Mouse (Mus musculus) MEL (cell line): ENCODE measurements around the gene Arhgdia. TPM values are rescaled to one million over a fixed set of nuclear protein-coding genes. Genes with fewer than 3 reads are reported as not detected.
A peak's percentile ranks its signal among the peaks of the same experiment; 100 is the strongest.

ENCODE experiments used
- DNase-seq: peaks from one replicate; pipeline ENCODE4 v3.0.0; 2011; ENCODE audit warnings: low read depth, low spot score
- H3K27ac ChIP-seq: 2 replicates; pipeline ENCODE4 v1.5.1; 2012; ENCODE audit warnings: low read depth, mild to moderate bottlenecking, control low read depth, low read length, moderate library complexity; ENCODE audit not compliant: control insufficient read depth
- H3K27me3 ChIP-seq, 2 experiments: fragments of 150-350 bp in 1 of 2; sonication (generic) in 1 of 2; 2 replicates each; pipeline ENCODE4 v1.6.1; 2012; ENCODE audit warnings: low read length in 2 of 2, mild to moderate bottlenecking in 2 of 2, improper control_type of control experiment in 1 of 2, moderate library complexity in 1 of 2; ENCODE audit not compliant: insufficient read depth in 2 of 2, control insufficient read depth in 1 of 2
- H3K36me3 ChIP-seq, 2 experiments: 2 replicates each; pipeline ENCODE4 v1.6.1; 2012 to 2014; ENCODE audit warnings: low read length in 2 of 2, improper control_type of control experiment in 1 of 2, inconsistent platforms in 1 of 2, mild to moderate bottlenecking in 1 of 2; ENCODE audit not compliant: insufficient read depth in 2 of 2, control insufficient read depth in 1 of 2
- H3K4me1 ChIP-seq, 2 experiments: fragments of 150-350 bp in 1 of 2; sonication (generic) in 1 of 2; 2 replicates each; pipeline ENCODE4 v1.6.1; 2012; ENCODE audit warnings: low read length in 2 of 2, improper control_type of control experiment in 1 of 2, mild to moderate bottlenecking in 1 of 2; ENCODE audit not compliant: insufficient read depth in 2 of 2, control insufficient read depth in 1 of 2
- H3K4me3 ChIP-seq, 2 experiments: fragments of 150-350 bp in 1 of 2; sonication (generic) in 1 of 2; 2 replicates each; pipeline ENCODE4 v1.5.1; 2012; ENCODE audit warnings: low read depth in 2 of 2, low read length in 2 of 2, mild to moderate bottlenecking in 2 of 2, moderate library complexity in 2 of 2, control low read depth in 1 of 2, improper control_type of control experiment in 1 of 2; ENCODE audit not compliant: control insufficient read depth in 1 of 2, insufficient read depth in 1 of 2
- H3K79me2 ChIP-seq: 2 replicates; pipeline ENCODE4 v1.6.1; 2012; ENCODE audit warnings: mild to moderate bottlenecking, low read length, moderate library complexity; ENCODE audit not compliant: control insufficient read depth, poor library complexity, insufficient read depth
- H3K9ac ChIP-seq: 2 replicates; pipeline ENCODE4 v1.6.1; 2012; ENCODE audit warnings: low read depth, mild to moderate bottlenecking, control low read depth, low read length, moderate library complexity; ENCODE audit not compliant: control insufficient read depth, poor library complexity, severe bottlenecking
- H3K9me3 ChIP-seq: fragments of 150-350 bp; sonication (generic); replicated peaks from 2 replicates; pipeline ENCODE4 v1.6.1; 2012; ENCODE audit warnings: mild to moderate bottlenecking, low read length, improper control_type of control experiment, moderate library complexity; ENCODE audit not compliant: insufficient read depth
- CHD2 ChIP-seq: IDR thresholded peaks from 2 replicates; pipeline ENCODE4 v1.6.1; 2011; ENCODE audit warnings: low read length, improper control_type of control experiment
- CTCF ChIP-seq, 3 experiments: IDR thresholded peaks in 2 of 3; conservative IDR thresholded peaks in 1 of 3; 2 replicates each; pipeline ENCODE4 v1.5.1; 2011 to 2012; ENCODE audit warnings: low read length in 3 of 3, low read depth in 2 of 3, mild to moderate bottlenecking in 2 of 3, improper control_type of control experiment in 1 of 3, inconsistent platforms in 1 of 3, mixed read lengths in 1 of 3, moderate library complexity in 1 of 3; ENCODE audit not compliant: control insufficient read depth in 1 of 3, insufficient read depth in 1 of 3, poor library complexity in 1 of 3, severe bottlenecking in 1 of 3
- E2F4 ChIP-seq: IDR thresholded peaks from 2 replicates; pipeline ENCODE4 v1.6.1; 2011; ENCODE audit warnings: low read depth, low read length, improper control_type of control experiment, borderline replicate concordance
- ELF1 ChIP-seq: IDR thresholded peaks from 2 replicates; pipeline ENCODE4 v1.6.1; 2014; ENCODE audit warnings: low read depth, mild to moderate bottlenecking, inconsistent platforms, low read length, improper control_type of control experiment, moderate library complexity
- ETS1 ChIP-seq: IDR thresholded peaks from 2 replicates; pipeline ENCODE4 v1.6.1; 2012; ENCODE audit warnings: low read depth, mild to moderate bottlenecking, inconsistent platforms, low read length, improper control_type of control experiment, moderate library complexity
- HCFC1 ChIP-seq: IDR thresholded peaks from 2 replicates; pipeline ENCODE4 v1.6.1; 2012; ENCODE audit warnings: low read depth, mild to moderate bottlenecking, inconsistent platforms, low read length, improper control_type of control experiment, moderate library complexity
- MYB ChIP-seq: IDR thresholded peaks from 2 replicates; pipeline ENCODE4 v1.6.1; 2011; ENCODE audit warnings: mild to moderate bottlenecking, low read depth, low read length, improper control_type of control experiment
- MYC ChIP-seq: IDR thresholded peaks from 2 replicates; pipeline ENCODE4 v1.6.1; 2011; ENCODE audit warnings: low read depth, mild to moderate bottlenecking, low read length, improper control_type of control experiment, moderate library complexity
- NRF1 ChIP-seq: IDR thresholded peaks from 2 replicates; pipeline ENCODE4 v1.6.1; 2014; ENCODE audit warnings: low read depth, mild to moderate bottlenecking, inconsistent platforms, low read length, improper control_type of control experiment, moderate library complexity; ENCODE audit not compliant: poor library complexity, insufficient read depth, severe bottlenecking
- POLR2A ChIP-seq, 2 experiments: IDR thresholded peaks; 2 replicates each; pipeline ENCODE4 v1.6.1; 2011 to 2012; ENCODE audit warnings: low read length in 2 of 2, mild to moderate bottlenecking in 2 of 2, control low read depth in 1 of 2, improper control_type of control experiment in 1 of 2, low read depth in 1 of 2, moderate library complexity in 1 of 2; ENCODE audit not compliant: control insufficient read depth in 1 of 2, insufficient read depth in 1 of 2, poor library complexity in 1 of 2
- POLR2AphosphoS2 ChIP-seq: IDR thresholded peaks from 2 replicates; pipeline ENCODE4 v1.6.1; 2011; ENCODE audit warnings: low read length, improper control_type of control experiment
- RAD21 ChIP-seq: IDR thresholded peaks from 2 replicates; pipeline ENCODE4 v1.6.1; 2011; ENCODE audit warnings: mild to moderate bottlenecking, low read depth, low read length, improper control_type of control experiment
- RCOR1 ChIP-seq: IDR thresholded peaks from 2 replicates; pipeline ENCODE4 v1.6.1; 2012; ENCODE audit warnings: low read depth, mild to moderate bottlenecking, inconsistent platforms, low read length, improper control_type of control experiment
- SIN3A ChIP-seq: IDR thresholded peaks from 2 replicates; pipeline ENCODE4 v1.6.1; 2012; ENCODE audit warnings: low read length, improper control_type of control experiment, inconsistent platforms
- SMC3 ChIP-seq: IDR thresholded peaks from 2 replicates; pipeline ENCODE4 v1.6.1; 2011; ENCODE audit warnings: low read depth, low read length, improper control_type of control experiment
- TBP ChIP-seq: IDR thresholded peaks from 2 replicates; pipeline ENCODE4 v1.8.0; 2011; ENCODE audit warnings: low read depth, low read length, improper control_type of control experiment
- TCF12 ChIP-seq: IDR thresholded peaks from 2 replicates; pipeline ENCODE4 v1.6.1; 2014; ENCODE audit warnings: low read depth, mild to moderate bottlenecking, inconsistent platforms, low read length, improper control_type of control experiment, moderate library complexity
- UBTF ChIP-seq: IDR thresholded peaks from 2 replicates; pipeline ENCODE4 v1.6.1; 2012; ENCODE audit warnings: low read depth, mild to moderate bottlenecking, inconsistent platforms, low read length, improper control_type of control experiment, moderate library complexity, borderline replicate concordance; ENCODE audit not compliant: insufficient read depth
- USF2 ChIP-seq, 2 experiments: IDR thresholded peaks; 2 replicates each; pipeline ENCODE4 v1.6.1; 2011 to 2012; ENCODE audit warnings: improper control_type of control experiment in 2 of 2, low read length in 2 of 2, borderline replicate concordance in 1 of 2, inconsistent platforms in 1 of 2, low read depth in 1 of 2, mild to moderate bottlenecking in 1 of 2; ENCODE audit not compliant: insufficient read depth in 1 of 2
- ZC3H11A ChIP-seq: IDR thresholded peaks from 2 replicates; pipeline ENCODE4 v1.6.1; 2012; ENCODE audit warnings: low read depth, mild to moderate bottlenecking, inconsistent platforms, low read length, improper control_type of control experiment
- ZMIZ1 ChIP-seq: IDR thresholded peaks from 2 replicates; pipeline ENCODE4 v1.6.1; 2012; ENCODE audit warnings: low read depth, mild to moderate bottlenecking, inconsistent platforms, low read length, improper control_type of control experiment, moderate library complexity
- ZNF384 ChIP-seq: IDR thresholded peaks from 2 replicates; pipeline ENCODE4 v1.6.1; 2012; ENCODE audit warnings: low read depth, mild to moderate bottlenecking, inconsistent platforms, low read length, improper control_type of control experiment
- polyA plus RNA-seq, 2 experiments: library from polyadenylated mRNA; stranded (reverse) in 1 of 2; unstranded in 1 of 2; fragments of >175 nt in 1 of 2; fragments of >200 nt in 1 of 2; gene quantifications; 2 replicates each; pipeline versions ENCODE4 v1.2.1 to v1.2.4; 2012; ENCODE audit warnings: low replicate concordance in 2 of 2, low read depth in 1 of 2; ENCODE audit not compliant: insufficient read length in 2 of 2, insufficient read depth in 1 of 2, missing spikeins in 1 of 2
- total RNA-seq: library from RNA; depleted of rRNA; stranded (reverse); fragments of 300-350 nt; gene quantifications from 2 replicates; pipeline ENCODE4 v1.2.3, GENCODE M21; 2012

Gene Arhgdia
- total and polyA plus RNA-seq, 3 experiments = 364 to 821 (median 601) TPM

DNA sequence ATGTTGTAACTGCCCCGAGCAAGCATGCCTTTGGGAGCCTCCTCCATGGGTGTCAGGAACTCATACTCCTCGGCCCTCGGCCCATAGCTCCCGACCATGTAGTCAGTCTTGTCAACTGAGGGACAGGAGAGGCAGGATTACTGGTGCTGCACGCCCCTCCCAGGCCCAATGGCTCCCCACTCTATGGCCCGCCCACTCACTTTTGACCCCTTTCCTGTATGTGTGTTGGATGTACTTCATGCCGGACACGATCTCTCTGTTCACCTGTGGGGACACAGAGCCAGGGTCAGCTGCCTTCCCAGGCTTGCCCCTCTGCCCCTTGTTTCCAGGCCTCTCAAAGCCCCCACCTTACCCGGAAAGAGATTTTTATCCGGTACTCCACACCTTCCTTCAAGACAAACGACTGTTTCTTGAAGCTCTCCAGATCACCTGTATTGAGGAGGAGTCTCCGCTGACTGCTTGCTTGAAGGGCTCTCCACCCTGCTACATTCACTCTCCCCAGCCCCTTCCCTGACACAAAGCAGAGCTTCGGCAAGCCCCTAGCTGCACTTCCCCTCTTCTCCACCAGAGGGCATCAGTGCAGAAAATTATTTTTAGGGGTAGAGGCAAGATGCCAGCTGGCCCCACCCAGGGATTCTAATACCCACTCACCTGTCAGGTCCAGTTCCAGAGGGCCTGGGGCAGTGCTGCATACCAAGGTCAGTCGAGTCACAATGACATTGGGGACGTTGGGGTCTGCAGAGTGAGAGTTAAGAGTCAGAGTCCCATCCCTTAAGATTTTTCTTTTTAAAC lies 1.9 kb downstream of the Arhgdia start:
- Histone ChIP-seq H3K4me3 (peak overlapping the region; percentile 76 to 94; a peak in 3 of 4 replicates), H3K79me2 (peaks cover 37% of the 10 kb centered on the region), H3K9me3 (no peaks in the 10 kb centered on the region), H3K36me3 (peaks cover 4 to 19% of the 10 kb centered on the region in 2 experiments; a peak in 3 of 4 replicates), H3K9ac (peak overlapping the region; percentile 84), H3K27me3 (no peaks in the 10 kb centered on the region), H3K4me1 (peaks cover 7 to 20% of the 10 kb centered on the region in 2 experiments), H3K27ac (no peak overlapping the region)
- peak; percentile 80 for DNase-seq
- TF ChIP-seq ETS1 (no peak; the same call in 1 of the 2 replicates), SMC3 (peak; percentile 72), CTCF (IDR thresholded peaks at IDR 0.05 in 2 of 3, conservative IDR thresholded peaks at IDR 0.05 in 1 of 3; ENCODE audit: control insufficient read depth in 1 of 3, insufficient read depth in 1 of 3, low read depth in 2 of 3, low read length in 3 of 3, poor library complexity in 1 of 3, severe bottlenecking in 1 of 3) (peak; percentile 82 to 97 (median 87)), ELF1 (0 out of 2 replicates have a peak, but pooled peaks have one; percentile 4), SIN3A (peak; percentile 24; the same call in 1 of the 2 replicates), TCF12 (no peak), RAD21 (peak; percentile 26), ZMIZ1 (0 out of 2 replicates have a peak, but pooled peaks have one; percentile 36)

DNA sequence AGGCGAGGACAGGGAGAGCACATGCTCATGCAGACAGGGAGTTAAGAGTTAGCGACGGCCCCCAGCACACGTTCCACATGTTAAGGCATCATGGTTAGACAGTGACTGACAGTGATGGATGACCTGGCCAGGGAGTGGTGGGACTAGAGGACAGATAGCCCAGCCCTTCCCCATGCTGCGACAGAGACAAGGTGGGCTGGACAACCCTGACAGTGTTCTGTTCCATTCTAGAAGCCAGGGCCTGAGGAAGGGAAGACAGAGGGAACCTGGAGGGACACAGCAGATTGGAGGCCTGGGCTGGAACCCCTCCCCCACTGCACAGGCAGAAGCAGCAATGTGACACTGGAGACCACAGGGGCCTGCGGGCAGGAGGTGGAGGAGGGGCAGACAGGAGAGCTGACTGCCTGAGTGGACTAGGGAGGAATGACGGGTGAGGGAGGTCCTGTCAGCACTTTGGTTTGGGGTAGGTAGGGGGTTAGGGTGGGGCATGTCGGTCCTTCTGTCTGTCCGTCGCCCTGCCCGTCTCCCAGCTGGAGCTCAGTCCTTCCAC lies 2.7 kb downstream of the Arhgdia start:
- no peak overlapping the region for H3K4me3 ChIP-seq
- no peak for DNase-seq
- H3K27me3 ChIP-seq = no peaks in the 10 kb centered on the region
- no peaks in the 10 kb centered on the region for H3K9me3 ChIP-seq
- H3K27ac ChIP-seq = no peak overlapping the region
- peaks cover 10 to 20% of the 10 kb centered on the region in 2 experiments for H3K4me1 ChIP-seq
- TF ChIP-seq CHD2 (no peak), MYC (no peak), SMC3 (no peak), ETS1 (no peak), NRF1 (no peak), E2F4 (no peak), RCOR1 (no peak), USF2 (IDR thresholded peaks at IDR 0.05; ENCODE audit: borderline replicate concordance in 1 of 2, insufficient read depth in 1 of 2, low read depth in 1 of 2, low read length in 2 of 2) (no peak), ZNF384 (no peak), POLR2A (IDR thresholded peaks at IDR 0.05; ENCODE audit: control insufficient read depth in 1 of 2, insufficient read depth in 1 of 2, low read depth in 1 of 2, low read length in 2 of 2, poor library complexity in 1 of 2) (no peak), TBP (no peak), ZMIZ1 (no peak), MYB (no peak), HCFC1 (no peak), ZC3H11A (no peak), UBTF (no peak), POLR2AphosphoS2 (no peak)
- no peak overlapping the region for H3K9ac ChIP-seq
- peaks cover 43% of the 10 kb centered on the region for H3K79me2 ChIP-seq
- H3K36me3 ChIP-seq = peaks cover 4 to 22% of the 10 kb centered on the region in 2 experiments; a peak in 3 of 4 replicates
